Mouse (Mus musculus) heart, embryonic 14.5 days (tissue): ENCODE measurements around the gene Serbp1. TPM values are rescaled to one million over a fixed set of nuclear protein-coding genes. Genes with fewer than 3 reads are reported as not detected.
"Not testable (repeated sequence)": the region's sequence is repeated elsewhere in the genome, so short reads cannot be mapped to it uniquely, and the experiment has no call there.

Experiments used
- ATAC-seq: fragments of 200-750 bp; cut with Nextera tagmentation; 2 replicates; pipeline ENCODE4 v1.8.0; 2017; ENCODE audit warnings: low read depth, moderate TSS enrichment; ENCODE audit not compliant: insufficient number of reproducible peaks, insufficient read depth, low FRiP score
- H3K27ac ChIP-seq, 2 experiments: fragments of 200-500 bp in 1 of 2; fragments of 300-500 bp in 1 of 2; sonication (generic) in 1 of 2; replicated peaks in 1 of 2; 2 replicates each; pipeline ENCODE4 v1.5.1; 2012 to 2014; ENCODE audit warnings: low read depth in 2 of 2, low read length in 2 of 2, control low read depth in 1 of 2, mild to moderate bottlenecking in 1 of 2, mixed read lengths in 1 of 2; ENCODE audit not compliant: control insufficient read depth in 1 of 2, insufficient read depth in 1 of 2
- H3K27me3 ChIP-seq: fragments of 300-500 bp; sonication (generic); 2 replicates; pipeline ENCODE4 v1.6.1; 2014; ENCODE audit warnings: mild to moderate bottlenecking, low read length, control low read depth; ENCODE audit not compliant: control insufficient read depth, insufficient read depth
- H3K36me3 ChIP-seq: fragments of 300-500 bp; sonication (generic); 2 replicates; pipeline ENCODE4 v1.6.1; 2014; ENCODE audit warnings: mild to moderate bottlenecking, control low read depth, low read length, mixed read lengths; ENCODE audit not compliant: control insufficient read depth, insufficient read depth
- H3K4me1 ChIP-seq, 2 experiments: fragments of 200-500 bp in 1 of 2; fragments of 300-500 bp in 1 of 2; sonication (generic) in 1 of 2; 2 replicates each; pipeline ENCODE4 v1.6.1; 2012 to 2014; ENCODE audit warnings: low read length in 2 of 2, control low read depth in 1 of 2, mixed read lengths in 1 of 2; ENCODE audit not compliant: control insufficient read depth in 2 of 2, insufficient read depth in 2 of 2
- H3K4me2 ChIP-seq: fragments of 300-500 bp; sonication (generic); 2 replicates; pipeline ENCODE4 v1.6.1; 2014; ENCODE audit warnings: mild to moderate bottlenecking, low read length
- H3K4me3 ChIP-seq, 2 experiments: fragments of 200-500 bp in 1 of 2; fragments of 300-500 bp in 1 of 2; sonication (generic) in 1 of 2; 2 replicates each; pipeline ENCODE4 v1.5.1; 2012 to 2014; ENCODE audit warnings: low read length in 2 of 2, mild to moderate bottlenecking in 2 of 2, control low read depth in 1 of 2, low read depth in 1 of 2, moderate library complexity in 1 of 2; ENCODE audit not compliant: control insufficient read depth in 1 of 2, insufficient read depth in 1 of 2
- H3K9ac ChIP-seq: fragments of 300-500 bp; sonication (generic); 2 replicates; pipeline ENCODE4 v1.6.1; 2014; ENCODE audit warnings: mild to moderate bottlenecking, low read length
- H3K9me3 ChIP-seq: fragments of 300-500 bp; sonication (generic); 2 replicates; pipeline ENCODE4 v1.6.1; 2016; ENCODE audit warnings: low read length, control low read depth; ENCODE audit not compliant: control insufficient read depth
- WGBS: fragments of 180-500 bp; shearing (Covaris S2); extraction: QIAGEN DNeasy Blood & Tissue Kit; methylation state at CpG from one replicate; pipeline ENCODE4 v1.1.7; 2014; 5-methylcytosine and 5-hydroxymethylcytosine counted together
- polyA plus RNA-seq: library from polyadenylated mRNA; unstranded; fragments of >200 nt; fragmentation: Nextera tagmentation; extraction: Ambion mirVana; gene quantifications from 2 replicates; pipeline ENCODE4 v1.2.1, GENCODE M21; 2014

The Serbp1 gene
- polyA plus RNA-seq, 1 experiment from 2014 or later, result 361 TPM

GRCm38 (mm10) chr6:67205081-67206037 is 32.6 kb upstream of the Serbp1 start:
- H3K4me3 ChIP-seq, result no peak overlapping the region
- H3K4me1 ChIP-seq, result no peaks in the 10 kb centered on the region
- H3K27me3 ChIP-seq, result no peaks in the 10 kb centered on the region
- H3K4me2 ChIP-seq, result no peak overlapping the region
- 71% methylated on average over 35 of the region's 35 CpGs for WGBS
- no peak overlapping the region for H3K27ac ChIP-seq
- H3K36me3 ChIP-seq, result no peaks in the 10 kb centered on the region
- no peaks in the 10 kb centered on the region for H3K9me3 ChIP-seq
- ATAC-seq, result no peak
- H3K9ac ChIP-seq, result no peak overlapping the region

- H3K4me2 ChIP-seq, result no peak overlapping the region
- no peaks in the 10 kb centered on the region for H3K4me1 ChIP-seq
- no peak for ATAC-seq
- H3K9ac ChIP-seq, result no peak overlapping the region
- WGBS, result 71% methylated on average over 1 of the region's 1 CpGs
- no peaks in the 10 kb centered on the region for H3K27me3 ChIP-seq
- no peaks in the 10 kb centered on the region for H3K36me3 ChIP-seq
- no peak overlapping the region for H3K4me3 ChIP-seq
- H3K27ac ChIP-seq, result no peak overlapping the region
- H3K9me3 ChIP-seq, result 0 out of 2 replicates have a peak, but pooled peaks cover 3% of the 10 kb centered on the region
Measured at GRCm38 (mm10) chr6:67212362-67212761, 25.6 kb upstream of the Serbp1 start.

GRCm38 (mm10) chr6:67213429-67214098 is 24.4 kb upstream of the Serbp1 start:
- Histone ChIP-seq H3K4me3 (no peak overlapping the region), H3K27me3 (no peaks in the 10 kb centered on the region), H3K36me3 (no peaks in the 10 kb centered on the region), H3K4me2 (no peak overlapping the region), H3K9ac (no peak overlapping the region), H3K27ac (no peak overlapping the region), H3K4me1 (no peaks in the 10 kb centered on the region), H3K9me3 (0 out of 2 replicates have a peak, but pooled peaks cover 3% of the 10 kb centered on the region)
- 83% methylated on average over 4 of the region's 4 CpGs for WGBS
- no peak for ATAC-seq

GRCm38 (mm10) chr6:67217402-67217801 is 20.6 kb upstream of the Serbp1 start:
- H3K9ac ChIP-seq, result no peak overlapping the region
- no peaks in the 10 kb centered on the region for H3K27me3 ChIP-seq
- ATAC-seq, result no peak
- H3K4me2 ChIP-seq, result no peak overlapping the region
- no peak overlapping the region for H3K27ac ChIP-seq
- no peaks in the 10 kb centered on the region for H3K36me3 ChIP-seq
- H3K4me1 ChIP-seq, result no peaks in the 10 kb centered on the region
- WGBS, result 80% methylated on average over 4 of the region's 4 CpGs
- no peak overlapping the region for H3K4me3 ChIP-seq
- 0 out of 2 replicates have a peak, but pooled peaks cover 3% of the 10 kb centered on the region for H3K9me3 ChIP-seq

- H3K4me2 ChIP-seq, result no peak overlapping the region
- WGBS, result 69% methylated on average over 1 of the region's 1 CpGs
- H3K36me3 ChIP-seq, result no peaks in the 10 kb centered on the region
- H3K4me3 ChIP-seq, result no peak overlapping the region
- H3K9me3 ChIP-seq, result 0 out of 2 replicates have a peak, but pooled peaks cover 3% of the 10 kb centered on the region
- no peak for ATAC-seq
- no peak overlapping the region for H3K9ac ChIP-seq
- H3K4me1 ChIP-seq, result no peaks in the 10 kb centered on the region
- H3K27ac ChIP-seq, result no peak overlapping the region
- H3K27me3 ChIP-seq, result no peaks in the 10 kb centered on the region
Measured at GRCm38 (mm10) chr6:67217846-67218245, 20.1 kb upstream of the Serbp1 start.

GRCm38 (mm10) chr6:67218566-67218965 is 19.4 kb upstream of the Serbp1 start:
- no peak for ATAC-seq
- no peaks in the 10 kb centered on the region for H3K36me3 ChIP-seq

GRCm38 (mm10) chr6:67219931-67220330 is 18.0 kb upstream of the Serbp1 start:
- H3K9me3 ChIP-seq, H3K27me3 ChIP-seq, H3K4me1 ChIP-seq, H3K36me3 ChIP-seq, ATAC-seq, H3K4me2 ChIP-seq, H3K9ac ChIP-seq, H3K27ac ChIP-seq, H3K4me3 ChIP-seq: not testable (repeated sequence)
- 90% methylated on average over 14 of the region's 14 CpGs for WGBS

More at GRCm38 (mm10) chr6:67218566-67218965, 19.4 kb upstream of the Serbp1 start:
- Histone ChIP-seq H3K9ac (no peak overlapping the region), H3K9me3 (0 out of 2 replicates have a peak, but pooled peaks cover 3% of the 10 kb centered on the region), H3K4me2 (no peak overlapping the region), H3K27ac (no peak overlapping the region), H3K27me3 (no peaks in the 10 kb centered on the region), H3K4me3 (no peak overlapping the region), H3K4me1 (peaks cover 0 to 2% of the 10 kb centered on the region in 2 experiments; a peak in 2 of 4 replicates)
